Mouse (Mus musculus) heart, postnatal 4 days (tissue): Measurements from ENCODE around the gene Vax2. TPM values are rescaled to one million over a fixed set of nuclear protein-coding genes. Genes with fewer than 3 reads are reported as not detected.
A peak's percentile ranks its signal among the peaks of the same experiment; 100 is the strongest.

Experiments
- DNase-seq: peaks from one replicate; pipeline ENCODE4 v3.0.0; 2021
- total RNA-seq, 2 experiments: library from RNA; stranded (reverse); gene quantifications; 2 replicates each; pipeline ENCODE4 v1.2.3; 2021

Vax2 gene
- not detected for total RNA-seq

- DNase-seq, result peak; percentile 74
Observed at GRCm38 (mm10) chr6:83711067-83711675, at the start of gene Vax2. Vax2 (plus strand) TSS chr6:83711264.

DNA sequence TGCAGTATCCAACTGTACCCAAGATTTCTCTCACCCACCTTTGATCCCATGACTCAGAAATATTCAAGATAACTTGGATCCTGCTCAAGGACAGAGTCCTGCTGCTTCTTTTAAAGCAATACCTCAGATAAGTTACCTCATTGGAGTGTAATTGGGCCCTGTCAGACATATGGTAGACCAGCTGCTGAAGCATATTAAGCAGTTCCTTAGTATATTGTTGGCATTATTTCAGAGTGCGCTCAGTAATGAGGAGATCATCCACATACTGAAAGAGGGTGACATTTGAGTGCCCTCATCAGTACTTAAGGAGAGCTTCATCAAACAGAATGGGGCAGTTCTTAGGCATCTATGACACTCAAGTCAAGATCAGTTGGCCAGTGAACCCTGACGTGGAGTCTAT is 46.1 kb upstream of the Vax2 start:
- no peak for DNase-seq

- DNase-seq, result peak; percentile 83
Observed at GRCm38 (mm10) chr6:83673395-83673794, 37.7 kb upstream of the Vax2 start.

GRCm38 (mm10) chr6:83677757-83678156 is 33.3 kb upstream of the Vax2 start, which contains the start of gene Cd207:
Cd207 (minus strand) TSS chr6:83677857.
- DNase-seq, result no peak

DNA sequence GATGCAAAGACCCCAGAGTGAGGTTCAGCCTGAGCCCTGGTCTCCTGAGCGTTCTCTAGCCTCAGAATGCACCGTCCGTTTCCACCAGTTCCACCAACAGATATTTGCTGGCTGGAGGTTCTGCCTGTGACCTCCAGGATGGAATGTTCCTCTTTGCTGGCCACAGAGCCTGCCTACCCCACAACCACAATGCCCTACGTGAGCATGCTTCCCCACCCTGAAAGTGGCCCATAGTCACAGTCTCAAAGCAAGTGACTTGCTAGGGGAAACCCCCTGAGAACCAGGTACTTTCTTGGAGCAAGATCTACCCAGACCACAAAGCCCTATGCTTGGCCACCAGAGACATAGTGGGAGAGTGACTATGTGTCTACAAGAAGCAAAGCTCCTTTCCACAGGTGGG is 21.7 kb upstream of the Vax2 start:
- DNase-seq, result no peak

- peak; percentile 61 for DNase-seq
Observed at GRCm38 (mm10) chr6:83690277-83690676, 20.8 kb upstream of the Vax2 start.

- DNase-seq, result no peak
Observed at GRCm38 (mm10) chr6:83690936-83691335, 20.1 kb upstream of the Vax2 start.

DNA sequence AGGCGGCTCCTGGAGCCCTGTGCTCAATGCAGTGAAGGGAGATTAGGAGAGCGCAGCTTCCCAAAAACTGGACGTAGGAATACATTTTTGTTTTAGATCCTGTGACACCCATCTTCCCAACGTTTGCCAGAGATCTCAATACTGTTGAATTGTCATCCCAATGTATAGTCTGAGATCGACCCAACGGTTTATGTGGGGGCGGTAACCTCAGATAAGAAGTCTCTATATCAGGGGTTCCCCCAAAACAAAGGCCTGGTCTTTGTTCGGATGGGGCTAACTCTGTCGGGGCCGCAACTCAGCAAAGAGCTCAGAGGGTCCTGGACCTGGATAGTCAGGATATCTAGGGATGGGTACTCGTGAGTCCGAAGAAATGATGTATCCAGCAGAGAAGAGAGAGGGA is 18.1 kb upstream of the Vax2 start:
- DNase-seq, result no peak

DNA sequence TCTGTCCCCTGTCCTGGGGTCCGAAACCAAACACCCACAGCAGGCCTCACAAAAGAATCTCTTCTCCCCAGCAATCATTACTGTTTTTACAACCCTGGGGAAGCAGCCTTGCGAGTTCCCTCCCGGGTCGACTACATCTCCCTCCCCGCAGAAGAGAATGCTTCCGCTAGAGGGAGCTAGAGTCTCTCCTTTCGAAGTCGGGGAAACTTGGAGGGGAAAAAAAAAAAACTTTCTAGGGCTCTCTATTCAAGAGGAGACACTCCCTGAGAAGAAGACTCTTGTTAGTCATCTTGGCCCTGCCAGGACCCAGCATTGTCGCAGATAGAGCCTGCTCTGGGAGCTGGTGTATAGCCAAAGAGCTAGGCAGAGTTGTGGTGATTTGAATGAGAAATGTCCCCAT is 17.2 kb upstream of the Vax2 start:
- peak; percentile 69 for DNase-seq

DNA sequence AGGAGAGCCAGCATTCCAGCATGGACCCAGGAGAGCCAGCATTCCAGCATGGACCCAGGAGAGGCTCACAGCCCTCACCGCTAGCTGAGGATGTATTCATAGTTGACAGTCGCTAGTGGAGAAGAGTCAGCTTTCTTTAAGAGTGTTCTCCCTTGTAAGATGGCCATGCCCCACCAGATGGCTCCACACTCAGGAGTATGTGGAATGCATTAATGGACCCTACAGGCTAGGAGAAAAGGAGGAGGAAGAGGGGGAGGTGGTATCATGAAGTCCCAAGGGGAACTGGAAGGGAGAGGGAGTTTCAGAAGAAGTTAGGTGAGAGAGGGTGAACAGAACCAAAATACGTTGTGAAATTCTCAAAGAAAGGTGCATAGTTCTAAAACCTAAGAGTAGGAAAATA is 15.3 kb upstream of the Vax2 start:
- no peak for DNase-seq

DNA sequence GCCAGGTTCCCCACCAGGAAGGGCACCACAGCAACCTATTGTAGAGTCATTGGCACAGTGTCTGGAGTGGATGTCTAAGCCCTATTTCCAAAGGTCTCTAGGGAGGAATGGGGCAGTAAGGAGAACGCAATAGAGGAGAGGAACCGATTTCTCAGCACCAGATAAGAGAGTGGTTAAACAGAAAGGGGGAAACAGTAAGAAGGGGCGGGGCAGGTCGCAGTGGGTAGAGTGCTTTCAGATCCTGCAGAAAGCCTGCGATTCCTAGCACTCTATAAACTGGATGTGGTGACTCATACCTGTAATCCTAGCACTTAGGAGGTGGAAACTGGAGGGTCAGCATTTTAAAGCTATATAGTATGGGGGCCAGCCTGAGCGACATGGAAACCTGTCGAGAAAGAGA is 14.4 kb upstream of the Vax2 start:
- DNase-seq, result no peak

GRCm38 (mm10) chr6:83697932-83698331 is 13.1 kb upstream of the Vax2 start:
- no peak for DNase-seq

- no peak for DNase-seq
Observed at GRCm38 (mm10) chr6:83699971-83700370, 11.1 kb upstream of the Vax2 start.

DNA sequence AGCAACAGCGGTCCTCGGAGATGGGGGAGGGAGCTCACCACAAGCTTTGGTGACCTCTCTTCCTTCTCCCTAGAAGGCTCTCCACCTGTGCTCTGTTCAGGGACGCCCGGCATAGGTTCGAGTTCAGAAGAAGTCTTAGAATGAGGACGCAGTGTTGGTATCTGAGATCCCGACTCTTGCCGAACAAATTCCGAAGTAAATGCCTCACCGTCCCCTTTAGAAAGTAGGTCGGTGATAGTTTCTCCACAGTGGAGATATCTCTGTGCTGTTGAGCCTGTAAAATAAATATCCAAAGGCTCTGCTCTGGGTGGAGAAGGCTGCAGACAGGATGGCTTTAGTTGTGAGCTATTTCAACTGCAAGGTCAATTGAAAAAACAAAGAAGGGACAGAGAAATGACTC is 10.1 kb upstream of the Vax2 start:
- DNase-seq, result no peak

- DNase-seq, result no peak
Observed at GRCm38 (mm10) chr6:83702146-83702999, 8.7 kb upstream of the Vax2 start.

DNA sequence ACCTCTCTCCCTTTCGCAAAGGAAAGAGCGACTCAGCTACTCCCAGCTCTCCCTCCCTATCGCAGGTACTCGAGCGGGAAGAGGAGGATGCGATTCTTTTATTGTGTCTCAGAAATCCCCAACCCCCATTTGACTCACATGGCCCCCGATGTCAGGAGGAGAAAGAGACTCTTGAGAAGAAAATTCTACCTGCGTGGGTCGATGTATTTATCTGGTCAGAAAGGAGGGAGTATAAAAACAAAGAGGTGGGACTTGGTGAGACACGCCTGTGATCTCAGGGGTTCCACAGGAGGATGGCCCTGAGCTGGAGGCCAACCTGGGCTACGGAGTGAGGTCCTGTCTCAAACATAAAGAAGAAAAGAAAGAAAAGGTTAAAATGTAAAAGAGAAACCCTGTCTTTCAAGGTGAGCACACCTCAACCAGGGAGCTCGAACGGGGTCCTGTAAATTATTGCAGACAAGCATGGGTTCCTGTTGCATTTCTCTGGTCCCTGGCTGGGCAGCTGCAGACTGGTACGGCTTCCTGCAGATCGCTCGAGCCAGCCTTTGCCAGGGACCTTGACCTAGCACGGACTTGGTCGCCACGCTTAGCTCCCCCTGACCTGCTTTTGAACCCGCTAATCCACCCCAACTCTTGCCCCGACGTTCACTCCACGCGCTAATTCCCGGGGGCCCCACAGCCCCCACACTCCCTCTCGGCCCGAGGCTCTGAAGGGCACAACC is 7.9 kb upstream of the Vax2 start:
- no peak for DNase-seq

DNA sequence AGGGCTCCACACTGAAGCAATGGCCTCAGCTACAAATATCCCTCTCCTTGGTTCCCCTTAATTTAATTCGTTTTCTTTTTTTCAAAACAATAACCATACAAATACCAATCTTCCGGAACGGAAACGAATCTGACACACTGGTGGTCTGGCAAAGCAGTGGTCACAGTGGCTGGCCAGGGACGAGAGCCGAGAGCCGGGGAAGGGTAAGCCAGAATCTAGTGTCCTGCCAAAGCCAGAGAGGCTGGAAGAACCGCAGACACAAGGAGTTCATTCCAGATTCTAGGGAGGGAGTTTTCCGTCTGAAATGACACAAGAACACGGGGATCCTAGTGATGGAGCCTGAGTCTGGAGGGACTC is 7.4 kb upstream of the Vax2 start:
- DNase-seq, result no peak

- DNase-seq, result no peak
Observed at GRCm38 (mm10) chr6:83704294-83704693, 6.8 kb upstream of the Vax2 start.

- DNase-seq, result no peak
Observed at GRCm38 (mm10) chr6:83704701-83705100, 6.4 kb upstream of the Vax2 start.

GRCm38 (mm10) chr6:83707738-83708510 is 3.1 kb upstream of the Vax2 start:
- no peak for DNase-seq

- no peak for DNase-seq
Observed at GRCm38 (mm10) chr6:83710361-83711066, 550 bp upstream of the Vax2 start.
